Comparison of ENCODE assay signal across 14 mouse cellular contexts in the genomic region with DNA sequence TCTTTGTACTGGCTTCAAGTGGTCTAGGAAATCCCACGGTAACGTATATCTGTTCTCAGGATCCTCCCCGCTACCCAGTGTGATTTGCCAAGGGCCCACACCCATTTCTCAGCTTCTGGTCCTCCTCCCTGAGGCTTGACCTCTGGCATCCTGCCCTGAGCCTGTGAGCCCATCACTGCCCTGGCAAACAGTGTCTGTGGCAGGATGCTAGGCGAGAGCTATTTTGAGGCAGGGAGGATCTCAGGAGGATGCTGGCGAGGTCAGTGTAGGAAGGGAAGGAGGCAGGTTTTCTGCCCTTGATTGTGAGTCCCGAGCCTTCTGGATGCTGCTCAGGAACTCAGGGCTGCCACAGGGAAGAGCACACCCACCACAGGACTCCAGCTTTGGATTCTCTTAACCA. TPM values are rescaled to one million over a fixed set of nuclear protein-coding genes. Genes with fewer than 3 reads are reported as not detected.
DNase-seq lines count a peak whose midpoint lies in the region; ATAC-seq lines count a peak whose summit lies in the region.
"Had no signal": no experiment of that assay in that cellular context is flagged by ENCODE, and none has a peak within 500 bp of the region (broad histone marks: within the 10 kb centered on the region; RNA-seq: fewer than 3 reads in every experiment).

No protein-coding gene starts in this region.

- intact Hi-C loops in left cerebral cortex, postnatal 25 days (cut with DNase I): no loop called here

- DNase-seq in cerebellum, postnatal 4 days (ENCODE audit: low spot score in 2 of 2): no peak
- peak; percentile 66 for DNase-seq in adrenal gland, postnatal 25 days
- peak; percentile 13 to 15 for DNase-seq in heart, adult 9 months (ENCODE audit: low spot score in 2 of 2)
- peak; percentile 77 to 88 for DNase-seq in kidney, postnatal 25 days
- DNase-seq in midbrain, embryonic 14.5 days: no peak
- DNase-seq in left cerebral cortex, postnatal 25 days (ENCODE audit: low spot score in 2 of 2): no peak
- no peak for DNase-seq in layer of hippocampus, adult 9-10 months (ENCODE audit: low spot score)
- DNase-seq: spleen, adult 18-20 months; thymus, postnatal 14 days had no signal

- H3K27me3 ChIP-seq in midbrain, embryonic 14.5 days (ENCODE audit: control insufficient read depth, insufficient read depth, low read length): no peaks in the 10 kb centered on the region
- H3K27me3 ChIP-seq: forebrain, embryonic 15.5 days had no signal

- 76% methylated on average over 6 of the region's 6 CpGs for WGBS in midbrain, embryonic 14.5 days

- H3K27ac ChIP-seq in midbrain, embryonic 14.5 days (replicated peaks; ENCODE audit: low read depth, low read length): no peak overlapping the region
- H3K27ac ChIP-seq: forebrain, embryonic 15.5 days had no signal

- ATAC-seq in cerebellum, adult (ENCODE audit: insufficient number of reproducible peaks, low FRiP score, low TSS enrichment): peak; percentile 67
- no peak for ATAC-seq in midbrain, embryonic 14.5 days (ENCODE audit: low FRiP score, low TSS enrichment)
- ATAC-seq: forebrain, embryonic 15.5 days; inflammation-experienced regulatory T-cells, adult 6 months; midbrain, embryonic 16.5 days had no signal

- no peak overlapping the region for H3K4me2 ChIP-seq in midbrain, embryonic 14.5 days (ENCODE audit: low read length)
- H3K4me2 ChIP-seq: forebrain, embryonic 15.5 days had no signal

- H3K9ac ChIP-seq in midbrain, embryonic 14.5 days (replicated peaks; ENCODE audit: low read length): no peak overlapping the region
- H3K9ac ChIP-seq: forebrain, embryonic 15.5 days had no signal

- no peaks in the 10 kb centered on the region for H3K36me3 ChIP-seq in midbrain, embryonic 14.5 days (ENCODE audit: control insufficient read depth, insufficient read depth, low read length)
- H3K36me3 ChIP-seq: forebrain, embryonic 15.5 days; G1E had no signal

- no peak overlapping the region for H3K4me3 ChIP-seq in midbrain, embryonic 14.5 days (replicated peaks; ENCODE audit: low read depth, low read length)
- H3K4me3 ChIP-seq: forebrain, embryonic 15.5 days had no signal

- no peaks in the 10 kb centered on the region for H3K9me3 ChIP-seq in midbrain, embryonic 14.5 days (ENCODE audit: control insufficient read depth, low read length)
- H3K9me3 ChIP-seq: forebrain, embryonic 15.5 days; G1E had no signal

- no peaks in the 10 kb centered on the region for H3K4me1 ChIP-seq in midbrain, embryonic 14.5 days (ENCODE audit: control insufficient read depth, insufficient read depth, low read length)
- H3K4me1 ChIP-seq: forebrain, embryonic 15.5 days had no signal

RNA-seq across cellular contexts. Expression of a gene that starts 22.2 kb away (rescaled TPM):
- 5.2 and 6.1 TPM in 2 replicates for total RNA-seq in adrenal gland, postnatal 25 days (2021)
- 0.12 and 1.5 TPM in 2 replicates for polyA plus RNA-seq in midbrain, embryonic 14.5 days (2014; fragmentation: Nextera tagmentation; extraction: Ambion mirVana)
- 1 to 10 TPM; 1.1 to 1.3 TPM for total RNA-seq in left cerebral cortex, postnatal 25 days (2021)
- polyA plus RNA-seq: G1E; inflammation-experienced regulatory T-cells, adult 6 months had no signal

Comparison
In these comparisons a context has a peak if more than half of its experiments do, and no peak if none do; other contexts are left out.
1. DNase-seq: peak in adrenal gland, postnatal 25 days (single experiment), heart, adult 9 months (2 of 2) and kidney, postnatal 25 days (2 of 2); none in cerebellum, postnatal 4 days (0 of 2), midbrain, embryonic 14.5 days (single experiment), left cerebral cortex, postnatal 25 days (0 of 2) and layer of hippocampus, adult 9-10 months (single experiment).